Comparison of ENCODE assay signal across 10 mouse cellular contexts in genomic region chr10:95604979-95605613, GRCm38 (mm10). TPM values are rescaled to one million over a fixed set of nuclear protein-coding genes. Genes with fewer than 3 reads are reported as not detected.
DNase-seq lines count a peak whose midpoint lies in the region; ATAC-seq and TF ChIP-seq lines count a peak whose summit lies in the region.
"Had no signal": no experiment of that assay in that cellular context is flagged by ENCODE, and none has a peak within 500 bp of the region (broad histone marks: within the 10 kb centered on the region; RNA-seq: fewer than 3 reads in every experiment).

No protein-coding gene starts in this region.

- H3K4me1 ChIP-seq in kidney, adult 2 months (ENCODE audit: control insufficient read depth, insufficient read depth, low read length) = peaks cover 2% of the 10 kb centered on the region; the same call in 1 of the 2 replicates
- 0 out of 2 replicates have a peak, but pooled peaks cover 2% of the 10 kb centered on the region for H3K4me1 ChIP-seq in midbrain, embryonic 11.5 days (ENCODE audit: control insufficient read depth, insufficient read depth, low read length)

- TF ChIP-seq CTCF in kidney, adult 2 months (conservative IDR thresholded peaks at IDR 0.05; ENCODE audit: insufficient read depth, insufficient read length, low read depth, low read length) = no peak

- no peaks in the 10 kb centered on the region for H3K27me3 ChIP-seq in kidney, adult 2 months (replicated peaks; ENCODE audit: control insufficient read depth, insufficient read depth, low read length)
- no peaks in the 10 kb centered on the region for H3K27me3 ChIP-seq in midbrain, embryonic 11.5 days (ENCODE audit: control insufficient read depth, insufficient read depth, low read length)

- H3K4me3 ChIP-seq in kidney, adult 2 months (ENCODE audit: insufficient read depth, low read depth, low read length) = no peak overlapping the region
- H3K4me3 ChIP-seq in midbrain, embryonic 11.5 days (ENCODE audit: low read depth, low read length) = no peak overlapping the region
- H3K4me3 ChIP-seq: midbrain, embryonic 12.5 days had no signal

- ATAC-seq in midbrain, embryonic 11.5 days (ENCODE audit: low FRiP score) = no peak

- H3K9me3 ChIP-seq in midbrain, embryonic 11.5 days (ENCODE audit: control insufficient read depth, low read length) = no peaks in the 10 kb centered on the region
- H3K9me3 ChIP-seq: midbrain, embryonic 12.5 days had no signal

- TF ChIP-seq POLR2A in kidney, adult 2 months (IDR thresholded peaks at IDR 0.05; ENCODE audit: low read depth, low read length) = no peak

- 39% methylated on average over 22 of the region's 22 CpGs for WGBS in kidney, adult 2 months
- 67% methylated on average over 22 of the region's 22 CpGs for WGBS in midbrain, embryonic 11.5 days

- peak; percentile 10 for DNase-seq in kidney, adult 2 months
- DNase-seq in kidney, adult 18-20 months = no peak
- peak; percentile 63 for DNase-seq in urinary bladder, postnatal 14 days (ENCODE audit: low spot score)
- DNase-seq in urinary bladder, adult 2 months (ENCODE audit: low spot score) = no peak
- peak; percentile 52 to 65 for DNase-seq in kidney, postnatal 4 days
- no peak for DNase-seq in c-Kit-positive CD71-positive TER-119-positive erythroid progenitor cells, embryonic 14.5 days (ENCODE audit: low spot score)
- DNase-seq in midbrain, embryonic 11.5 days (ENCODE audit: low spot score, missing footprints) = no peak
- no peak for DNase-seq in heart, adult 18-20 months
- DNase-seq: gastrocnemius, postnatal 10 days had no signal

- no peaks in the 10 kb centered on the region for H3K36me3 ChIP-seq in kidney, adult 2 months (ENCODE audit: control insufficient read depth, insufficient read depth, low read length)
- H3K36me3 ChIP-seq in midbrain, embryonic 11.5 days (ENCODE audit: control insufficient read depth, insufficient read depth, low read length) = no peaks in the 10 kb centered on the region
- H3K36me3 ChIP-seq: midbrain, embryonic 12.5 days had no signal

- no peak overlapping the region for H3K9ac ChIP-seq in midbrain, embryonic 11.5 days (ENCODE audit: low read length)
- H3K9ac ChIP-seq: midbrain, embryonic 12.5 days had no signal

- H3K4me2 ChIP-seq in midbrain, embryonic 11.5 days = no peak overlapping the region
- H3K4me2 ChIP-seq: midbrain, embryonic 12.5 days had no signal

- H3K27ac ChIP-seq in kidney, adult 2 months (ENCODE audit: insufficient read depth, low read depth, low read length) = no peak overlapping the region
- no peak overlapping the region for H3K27ac ChIP-seq in midbrain, embryonic 11.5 days (ENCODE audit: low read depth, low read length)
- H3K27ac ChIP-seq: midbrain, embryonic 12.5 days had no signal

RNA-seq across cellular contexts. Expression of gene Nudt4, which starts 41.1 kb away (rescaled TPM):
- 88.6 and 92.7 TPM in 2 replicates for polyA plus RNA-seq in kidney, adult 2 months (2012; rRNA removed)
- polyA plus RNA-seq in urinary bladder, adult 2 months (2012; rRNA removed) = 60.3 and 63.6 TPM in 2 replicates
- 141 and 148 TPM in 2 replicates for polyA plus RNA-seq in midbrain, embryonic 11.5 days (2014; fragmentation: Nextera tagmentation; extraction: Ambion mirVana)
- 100 to 1,000 TPM; 308 to 356 TPM for total RNA-seq in heart, adult 18-20 months (2021)

Comparison
In these comparisons a context has a peak if more than half of its experiments do, and no peak if none do; other contexts are left out.
1. DNase-seq: peak in kidney, adult 2 months (single experiment), urinary bladder, postnatal 14 days (single experiment) and kidney, postnatal 4 days (2 of 2); none in kidney, adult 18-20 months (single experiment), urinary bladder, adult 2 months (single experiment), c-Kit-positive CD71-positive TER-119-positive erythroid progenitor cells, embryonic 14.5 days (single experiment), midbrain, embryonic 11.5 days (single experiment) and heart, adult 18-20 months (0 of 2).